Mouse (Mus musculus) ES-Bruce4 (cell line): ENCODE data around the gene Zfp740. TPM values are rescaled to one million over a fixed set of nuclear protein-coding genes. Genes with fewer than 3 reads are reported as not detected.
"Not testable (repeated sequence)": the region's sequence is repeated elsewhere in the genome, so short reads cannot be mapped to it uniquely, and the experiment has no call there.

Experiments
- H3K27ac ChIP-seq: 2 replicates; pipeline ENCODE4 v1.5.1; 2012; ENCODE audit warnings: low read length, inconsistent platforms; ENCODE audit not compliant: insufficient read depth
- H3K27me3 ChIP-seq: 2 replicates; pipeline ENCODE4 v1.6.1; 2012; ENCODE audit warnings: mild to moderate bottlenecking, low read length, inconsistent platforms; ENCODE audit not compliant: control insufficient read depth, poor library complexity, insufficient read depth, severe bottlenecking
- H3K36me3 ChIP-seq: 2 replicates; pipeline ENCODE4 v1.6.1; 2012; ENCODE audit warnings: inconsistent platforms, mild to moderate bottlenecking, low read length, moderate library complexity; ENCODE audit not compliant: control insufficient read depth, poor library complexity, insufficient read depth, severe bottlenecking
- H3K4me1 ChIP-seq: one replicate; pipeline ENCODE4 v1.8.1; 2011; ENCODE audit warnings: low read length; ENCODE audit not compliant: control insufficient read depth, insufficient read depth
- H3K4me3 ChIP-seq: 2 replicates; pipeline ENCODE4 v1.5.1; 2011; ENCODE audit warnings: low read depth, mild to moderate bottlenecking, low read length
- H3K9ac ChIP-seq: 2 replicates; pipeline ENCODE4 v1.6.1; 2012; ENCODE audit warnings: low read depth, mild to moderate bottlenecking, inconsistent platforms; ENCODE audit not compliant: poor library complexity, severe bottlenecking
- H3K9me3 ChIP-seq: replicated peaks from 2 replicates; pipeline ENCODE4 v1.6.1; 2012; ENCODE audit warnings: mild to moderate bottlenecking, low read length, inconsistent platforms; ENCODE audit not compliant: control insufficient read depth, poor library complexity, insufficient read depth, severe bottlenecking
- CTCF ChIP-seq: IDR thresholded peaks from one replicate; pipeline ENCODE4 v1.8.1; 2011; ENCODE audit warnings: low read depth, low read length
- EP300 ChIP-seq: IDR thresholded peaks from 2 replicates; pipeline ENCODE4 v1.6.1; 2011; ENCODE audit warnings: low read depth, low read length; ENCODE audit not compliant: insufficient read depth
- POLR2A ChIP-seq: IDR thresholded peaks from one replicate; pipeline ENCODE4 v1.8.1; 2011; ENCODE audit warnings: low read length; ENCODE audit not compliant: insufficient read depth
- polyA plus RNA-seq: library from polyadenylated mRNA; stranded (reverse); fragments of >200 nt; gene quantifications from 2 replicates; pipeline ENCODE4 v1.2.4, GENCODE M21; 2011; ENCODE audit warnings: low read depth; ENCODE audit not compliant: missing spikeins, insufficient read depth, insufficient read length

The Zfp740 gene
- polyA plus RNA-seq, 1 experiment, result 53.7 TPM

DNA sequence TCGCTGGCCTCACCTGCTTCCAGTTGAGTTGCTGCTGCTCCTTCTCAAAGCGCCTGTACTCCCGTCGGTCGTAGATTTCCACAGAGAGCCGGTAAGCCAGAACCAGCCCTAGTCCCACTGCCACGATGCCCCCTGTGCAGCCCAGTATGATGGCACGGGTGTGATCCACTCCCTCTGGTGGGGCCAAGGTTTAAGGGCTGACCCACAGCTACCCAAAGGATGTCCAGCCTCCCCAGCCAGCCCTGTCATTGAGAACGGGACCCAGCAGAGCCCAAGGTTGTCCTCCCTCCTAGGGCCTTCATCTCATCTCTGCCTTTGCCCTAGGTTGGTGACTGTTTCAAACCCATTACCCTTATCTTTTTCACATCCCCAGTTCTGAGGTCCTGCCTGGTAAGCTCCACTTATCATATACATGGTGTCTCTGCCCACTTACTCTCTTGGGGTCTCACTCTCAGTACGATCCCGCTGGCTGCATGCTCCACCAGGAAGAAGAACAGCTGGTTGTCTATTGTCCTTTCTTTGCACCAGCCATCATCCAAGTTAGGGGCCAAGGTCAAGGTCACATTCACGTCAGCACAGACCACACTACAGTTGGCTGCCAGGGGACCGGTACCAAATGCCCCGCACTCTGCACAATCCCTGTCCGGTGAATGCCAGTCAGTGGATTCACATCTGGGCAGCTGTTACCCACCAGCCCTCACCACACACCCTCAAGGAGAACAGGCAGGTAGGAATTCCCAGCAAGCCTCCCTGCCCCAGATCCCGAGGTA lies 13.6 kb downstream of the Zfp740 start:
- no peak overlapping the region for H3K9ac ChIP-seq
- H3K4me1 ChIP-seq, result peaks cover 25% of the 10 kb centered on the region
- H3K36me3 ChIP-seq, result peaks cover 11% of the 10 kb centered on the region
- no peak overlapping the region for H3K4me3 ChIP-seq
- H3K27ac ChIP-seq, result no peak overlapping the region
- no peak for TF ChIP-seq POLR2A
- 0 out of 2 replicates have a peak, but pooled peaks have one; percentile 53 for TF ChIP-seq EP300
- no peaks in the 10 kb centered on the region for H3K9me3 ChIP-seq
- no peaks in the 10 kb centered on the region for H3K27me3 ChIP-seq

DNA sequence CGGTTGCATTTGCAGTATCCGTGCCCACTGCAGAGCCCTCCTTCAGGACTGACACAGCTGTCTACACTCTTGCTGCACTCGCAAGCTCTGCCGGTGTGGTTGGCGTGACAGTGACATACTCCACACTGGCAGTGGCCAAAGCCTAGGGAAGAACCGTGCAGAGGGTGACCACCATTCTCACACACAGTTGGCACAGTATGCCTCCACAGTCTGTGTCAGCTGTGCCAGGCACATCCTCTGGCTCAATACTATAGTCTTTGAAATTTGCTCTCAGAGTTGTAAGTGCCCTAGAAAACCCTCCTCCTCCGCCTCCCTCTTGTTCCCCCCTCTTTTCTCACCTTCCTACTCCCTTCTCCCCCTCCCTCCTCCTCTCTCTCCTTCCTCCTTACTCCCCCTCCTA lies 14.3 kb downstream of the Zfp740 start:
- no peak overlapping the region for H3K4me3 ChIP-seq
- TF ChIP-seq EP300, result no peak
- TF ChIP-seq POLR2A, result no peak
- no peak for TF ChIP-seq CTCF
- H3K36me3 ChIP-seq, result peaks cover 11% of the 10 kb centered on the region
- no peaks in the 10 kb centered on the region for H3K27me3 ChIP-seq
- peaks cover 25% of the 10 kb centered on the region for H3K4me1 ChIP-seq
- H3K9me3 ChIP-seq, result no peaks in the 10 kb centered on the region
- no peak overlapping the region for H3K9ac ChIP-seq
- H3K27ac ChIP-seq, result no peak overlapping the region

- Histone ChIP-seq H3K4me3 (peak overlapping the region; percentile 34), H3K4me1 (peaks cover 3% of the 10 kb centered on the region), H3K36me3 (no peaks in the 10 kb centered on the region), H3K27ac (no peak overlapping the region), H3K27me3 (no peaks in the 10 kb centered on the region), H3K9me3 (no peaks in the 10 kb centered on the region), H3K9ac (no peak overlapping the region; the same call in 1 of the 2 replicates)
- no peak for TF ChIP-seq POLR2A
- no peak for TF ChIP-seq CTCF
- no peak for TF ChIP-seq EP300
Measured at GRCm38 (mm10) chr15:102222386-102222785, 19.3 kb downstream of the Zfp740 start.

DNA sequence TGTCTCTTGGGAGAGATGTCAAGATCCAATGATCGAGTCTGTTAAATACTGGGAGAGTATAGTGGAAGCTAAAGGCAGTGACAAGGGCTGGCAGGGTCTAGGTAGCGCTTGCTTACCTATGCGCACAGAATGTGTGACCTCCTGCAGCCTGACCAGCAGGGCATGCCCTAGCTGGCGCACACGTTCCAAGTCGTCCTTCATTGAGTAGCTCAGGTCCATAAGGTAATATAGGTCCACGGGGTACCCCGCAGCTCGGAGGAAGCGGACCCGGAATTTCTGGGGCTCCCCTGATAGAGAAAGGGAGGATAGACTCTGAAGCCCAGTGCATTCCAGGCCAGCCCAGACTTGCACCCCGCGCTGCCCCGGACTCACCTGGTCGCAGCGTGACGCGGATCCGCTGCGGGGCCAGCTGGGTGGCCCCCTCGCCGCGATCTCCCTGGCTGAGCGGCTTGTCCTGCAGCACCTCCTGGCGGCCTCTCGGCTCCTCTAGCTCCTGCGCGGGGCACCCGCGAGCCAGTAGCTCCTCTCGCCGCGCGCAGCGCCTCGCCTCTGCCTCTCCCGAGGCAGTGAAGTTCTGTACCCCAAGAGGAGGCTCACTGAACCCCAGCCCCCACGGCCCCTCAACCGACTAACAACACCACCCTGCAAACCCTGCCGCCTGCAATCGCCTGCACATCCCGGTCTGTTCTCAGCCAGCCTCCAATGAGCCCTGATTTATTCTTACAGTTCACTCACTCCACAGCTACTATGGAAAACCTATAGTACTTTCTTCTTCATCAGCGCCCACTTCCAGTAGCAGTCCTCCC lies 21.3 kb downstream of the Zfp740 start:
- no peaks in the 10 kb centered on the region for H3K9me3 ChIP-seq
- peaks cover 3% of the 10 kb centered on the region for H3K4me1 ChIP-seq
- H3K27ac ChIP-seq, result no peak overlapping the region
- no peaks in the 10 kb centered on the region for H3K36me3 ChIP-seq
- no peak for TF ChIP-seq POLR2A
- peak; percentile 73 for TF ChIP-seq CTCF
- 0 out of 2 replicates have a peak, but pooled peaks have one; percentile 35 for TF ChIP-seq EP300
- H3K4me3 ChIP-seq, result peak overlapping the region; percentile 75
- H3K9ac ChIP-seq, result peak overlapping the region; percentile 50
- no peaks in the 10 kb centered on the region for H3K27me3 ChIP-seq

DNA sequence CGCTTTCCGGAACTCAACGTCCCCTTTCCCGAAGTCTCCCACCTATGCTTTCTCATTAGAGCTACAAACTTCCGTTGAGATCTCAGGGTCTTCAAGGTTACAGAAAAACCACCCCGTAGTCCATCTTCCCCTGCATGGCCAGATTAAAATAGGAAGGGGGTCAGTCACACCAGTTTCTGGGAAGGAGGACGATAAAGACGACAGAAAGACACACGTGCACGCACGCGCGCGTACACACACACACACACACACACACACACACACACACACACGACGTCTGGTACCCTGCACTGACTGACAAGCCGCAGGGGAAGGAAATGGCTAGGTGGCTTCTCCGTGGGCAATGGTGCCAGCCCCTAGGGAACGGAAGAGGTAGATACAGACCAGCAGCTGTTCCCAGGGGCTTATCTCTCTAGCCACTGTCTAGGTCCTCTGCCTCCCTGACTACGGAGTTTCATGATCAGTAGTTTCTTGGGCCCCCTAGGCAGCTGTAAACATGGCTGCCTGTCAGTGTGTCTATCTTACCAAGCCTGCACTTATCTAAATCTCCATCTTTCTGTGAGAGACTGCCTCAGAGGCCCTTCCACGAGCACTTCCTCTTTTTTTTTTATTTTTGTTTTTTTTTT lies 22.1 kb downstream of the Zfp740 start:
- Histone ChIP-seq H3K36me3 (no peaks in the 10 kb centered on the region), H3K4me3 (peak overlapping the region; percentile 52), H3K4me1 (peaks cover 3% of the 10 kb centered on the region), H3K27me3 (no peaks in the 10 kb centered on the region), H3K9ac (peak overlapping the region; percentile 50), H3K27ac (no peak overlapping the region), H3K9me3 (no peaks in the 10 kb centered on the region)
- TF ChIP-seq CTCF, result no peak
- no peak for TF ChIP-seq POLR2A
- no peak for TF ChIP-seq EP300

DNA sequence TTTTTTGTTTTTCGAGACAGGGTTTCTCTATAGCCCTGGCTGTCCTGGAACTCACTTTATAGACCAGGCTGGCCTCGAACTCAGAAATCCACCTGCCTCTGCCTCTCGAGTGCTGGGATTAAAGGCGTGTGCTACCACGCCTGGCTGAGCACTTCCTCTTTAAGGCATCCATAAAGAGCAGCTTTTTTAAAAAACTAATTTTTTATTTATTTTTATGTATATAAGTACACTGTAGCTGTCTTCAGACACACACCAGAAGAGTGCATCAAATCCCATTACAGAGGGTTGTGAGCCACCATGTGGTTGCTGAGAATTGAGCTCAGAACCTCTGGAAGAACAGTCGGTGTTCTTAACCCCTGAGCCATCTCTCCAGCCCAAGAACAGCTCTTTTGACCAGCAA lies 22.6 kb downstream of the Zfp740 start:
- not testable (repeated sequence) for H3K27me3 ChIP-seq, H3K4me3 ChIP-seq, H3K9me3 ChIP-seq, H3K36me3 ChIP-seq, H3K27ac ChIP-seq, H3K4me1 ChIP-seq, H3K9ac ChIP-seq
